Mouse (Mus musculus) retina, embryonic 14.5 days (tissue): ENCODE measurements around the gene Olfr1394.
"Not testable (repeated sequence)": the region's sequence is repeated elsewhere in the genome, so short reads cannot be mapped to it uniquely, and the experiment has no call there.

ENCODE experiments used
- DNase-seq: peaks from one replicate; pipeline ENCODE4 v3.0.0-alpha.2; 2015; ENCODE audit warnings: low spot score

Olfr1394 gene

DNA sequence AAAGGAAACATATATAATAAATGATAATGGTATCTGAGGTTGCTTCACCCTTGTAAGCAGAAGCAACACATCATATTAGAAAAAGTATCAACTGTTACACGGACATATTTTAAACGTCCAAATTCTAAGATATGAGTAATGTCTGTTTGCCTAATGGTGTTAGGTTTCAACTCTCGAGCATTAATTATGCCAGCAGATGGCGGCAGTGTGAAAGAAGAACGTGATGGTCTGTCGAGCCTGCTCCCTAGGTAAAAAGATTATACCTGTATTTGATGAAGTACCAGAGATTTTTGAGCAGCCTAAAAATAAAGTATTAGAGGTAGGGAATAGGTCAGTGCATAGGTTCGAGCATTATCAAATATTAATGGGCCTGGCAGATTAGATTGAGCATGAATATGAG lies 35.6 kb downstream of the Olfr1394 start:
- peak; percentile 75 for DNase-seq

- DNase-seq, result no peak
Measured at GRCm38 (mm10) chr11:49191083-49191482, 36.9 kb downstream of the Olfr1394 start.

DNA sequence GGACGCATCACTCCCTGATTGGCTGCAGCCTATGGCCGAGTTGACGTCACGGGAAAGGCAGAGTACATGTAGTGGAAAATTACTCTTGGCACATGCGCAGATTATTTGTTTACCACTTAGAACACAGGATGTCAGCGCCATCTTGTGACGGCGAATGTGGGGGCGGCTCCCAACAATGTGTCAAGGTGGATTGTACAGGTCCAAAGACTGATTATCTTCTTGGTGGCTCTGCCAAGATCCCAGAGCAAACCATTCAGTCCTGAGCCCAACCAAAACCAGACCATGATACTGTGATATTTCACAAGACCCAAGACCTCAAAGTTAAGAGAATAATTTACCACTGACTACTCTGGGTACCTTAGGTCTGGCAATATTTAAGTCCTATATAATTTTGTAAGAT lies 40.6 kb downstream of the Olfr1394 start:
- not testable (repeated sequence) for DNase-seq

- DNase-seq, result no peak
Measured at GRCm38 (mm10) chr11:49195819-49196322, 41.7 kb downstream of the Olfr1394 start.

- DNase-seq, result no peak
Measured at GRCm38 (mm10) chr11:49200666-49201065, 46.5 kb downstream of the Olfr1394 start.

DNA sequence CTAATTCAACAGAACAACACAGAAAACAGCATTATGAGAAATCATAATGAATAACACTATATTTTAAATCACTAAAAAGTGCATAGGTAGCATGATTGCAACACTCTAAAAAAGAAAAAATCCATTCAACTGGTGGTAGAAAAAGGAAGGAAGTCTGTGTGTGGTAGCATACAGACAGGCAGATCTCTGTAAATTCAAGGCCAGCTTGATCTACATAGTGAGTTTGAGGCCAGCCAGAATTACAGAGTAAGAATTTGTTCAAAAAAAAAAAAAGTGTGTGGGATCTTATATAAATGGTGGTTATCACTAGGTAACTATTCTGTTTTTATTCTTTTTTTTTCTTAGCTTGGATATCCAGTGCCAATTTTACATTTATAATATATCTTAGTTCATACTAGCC lies 47.0 kb downstream of the Olfr1394 start:
- no peak for DNase-seq

DNA sequence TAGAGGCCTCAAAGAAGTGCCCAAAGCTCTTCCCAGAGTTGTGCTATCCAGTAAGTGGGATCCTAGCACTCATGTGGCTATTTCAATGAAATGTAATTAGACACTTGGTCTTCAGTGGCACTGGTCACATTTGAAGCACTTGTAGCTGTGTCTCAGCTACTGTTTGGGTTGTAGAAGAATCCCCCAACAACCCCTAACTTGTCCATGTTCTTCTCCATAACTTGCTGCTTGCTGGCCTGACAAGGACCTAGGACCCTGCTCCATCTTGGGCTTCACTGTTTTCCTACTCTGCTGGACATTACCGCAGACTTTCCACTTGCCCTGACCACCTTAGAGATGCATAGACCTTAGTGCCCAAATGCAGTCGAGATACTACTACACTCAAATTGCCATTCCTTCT lies 47.9 kb downstream of the Olfr1394 start:
- peak; percentile 3 for DNase-seq

GRCm38 (mm10) chr11:49202523-49203061 lies 48.4 kb downstream of the Olfr1394 start:
- DNase-seq, result peak; percentile 51

DNA sequence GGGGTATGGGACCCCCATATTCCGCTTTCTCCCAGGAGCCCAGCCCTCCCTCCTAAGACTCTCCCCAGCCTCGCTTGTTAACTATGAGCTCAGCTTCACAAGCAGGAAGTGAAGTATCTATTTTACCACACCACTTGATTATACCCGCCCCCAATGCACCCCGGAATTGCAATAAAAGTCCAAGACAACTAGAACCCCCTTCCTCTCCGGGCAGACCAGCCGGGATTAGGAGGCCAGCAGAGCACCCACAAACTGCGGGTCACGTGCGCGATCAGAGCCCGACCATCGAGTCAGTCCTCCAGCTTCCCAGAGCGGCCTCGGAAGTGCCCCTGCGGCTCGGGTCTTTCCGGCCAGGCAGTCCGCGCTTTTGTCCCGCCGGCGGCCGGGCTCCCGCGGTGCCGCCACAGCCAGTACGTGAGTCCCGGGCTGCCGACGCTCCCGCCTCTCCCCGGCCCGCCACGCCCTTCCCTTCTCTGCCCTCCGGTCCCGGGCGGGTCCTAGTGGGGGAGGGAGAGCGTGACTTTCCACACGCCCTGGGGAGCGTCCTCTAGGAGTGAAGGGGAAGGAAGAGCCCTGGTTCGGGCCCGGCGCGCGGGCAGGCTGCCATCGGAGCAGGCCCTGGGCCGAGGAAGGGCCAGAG lies 49.1 kb downstream of the Olfr1394 start, which contains the start of gene Zfp62:
Gene Zfp62 (plus strand): TSS at position 164 of the 640 bp plus-strand sequence.
- peak; percentile 97 for DNase-seq

DNA sequence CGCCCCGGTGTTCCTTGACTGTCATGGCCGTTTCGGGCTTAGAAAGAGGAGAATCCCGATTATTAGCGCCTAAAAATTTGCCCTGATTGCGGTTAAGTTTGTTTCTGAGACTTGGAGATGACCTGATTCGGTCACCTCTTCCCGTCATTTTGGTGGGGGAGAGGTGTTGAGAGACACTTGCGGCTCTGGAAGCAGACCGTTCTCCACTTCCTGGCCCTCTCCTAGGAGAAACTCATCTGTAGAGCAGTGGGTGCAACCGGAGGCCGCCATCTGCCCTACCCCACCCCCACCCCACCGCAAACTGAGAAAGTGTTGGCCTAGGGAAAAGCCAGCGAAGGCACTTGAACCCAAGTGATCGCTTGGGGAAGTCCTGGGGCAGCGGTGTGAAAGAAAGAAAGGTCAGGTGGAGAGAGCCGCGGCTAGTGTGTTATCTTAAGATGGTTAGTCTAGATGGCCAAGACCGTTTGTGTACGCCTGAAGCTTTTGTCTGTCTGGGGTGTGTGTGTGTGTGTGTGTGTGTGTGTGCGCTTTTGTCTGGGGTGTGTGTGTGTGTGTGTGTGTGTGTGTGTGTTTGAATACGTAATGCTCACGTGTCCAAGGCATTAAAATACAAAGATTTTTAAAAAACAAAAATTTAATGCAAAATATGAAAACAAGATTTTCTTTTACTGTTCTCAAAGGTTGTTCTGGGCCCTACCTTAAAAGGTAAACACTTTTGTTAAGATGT lies 49.8 kb downstream of the Olfr1394 start:
- no peak for DNase-seq

DNA sequence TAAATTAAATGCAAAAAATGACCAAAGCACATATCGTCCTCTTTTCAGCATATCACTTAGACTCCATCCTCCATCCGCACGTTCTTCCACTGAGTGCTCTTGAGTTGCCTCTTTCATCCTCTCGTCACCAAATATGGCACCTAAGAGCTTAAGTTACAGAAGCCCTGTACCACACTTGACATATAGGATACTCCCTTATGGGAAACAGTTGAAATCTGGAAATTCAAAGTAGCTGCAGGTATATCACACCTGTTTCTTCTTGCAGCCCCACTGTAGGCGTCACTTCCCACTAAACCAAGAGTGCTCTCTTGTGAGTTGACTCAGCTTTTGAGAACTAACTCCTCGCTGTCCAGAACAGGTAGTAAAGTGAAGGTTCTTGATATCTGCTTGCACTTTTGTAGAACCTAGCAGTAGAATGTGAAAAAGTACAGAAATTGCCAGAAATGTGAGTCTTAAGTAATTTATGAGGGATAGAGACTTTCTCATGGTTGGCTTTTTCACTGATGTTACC lies 51.0 kb downstream of the Olfr1394 start:
- DNase-seq, result no peak

- DNase-seq, result no peak
Measured at GRCm38 (mm10) chr11:49207495-49207894, 53.3 kb downstream of the Olfr1394 start.
